Mouse (Mus musculus) ES-E14 (cell line): ENCODE measurements around the gene Stx5a. TPM values are rescaled to one million over a fixed set of nuclear protein-coding genes. Genes with fewer than 3 reads are reported as not detected.
A peak's percentile ranks its signal among the peaks of the same experiment; 100 is the strongest.

Source experiments
- DNase-seq: peaks from one replicate; pipeline ENCODE4 v3.0.0-alpha.2; 2013; ENCODE audit warnings: low read depth, low spot score
- H3K27ac ChIP-seq: 2 replicates; pipeline ENCODE4 v1.5.1; 2012; ENCODE audit warnings: low read depth, mild to moderate bottlenecking, low read length, moderate library complexity, mixed read lengths; ENCODE audit not compliant: poor library complexity, insufficient read depth, severe bottlenecking
- H3K36me3 ChIP-seq: 2 replicates; pipeline ENCODE4 v1.6.1; 2012; ENCODE audit warnings: mild to moderate bottlenecking, low read length, moderate library complexity, mixed read lengths; ENCODE audit not compliant: control insufficient read depth, poor library complexity, insufficient read depth, severe bottlenecking
- H3K4me1 ChIP-seq, 2 experiments: fragments of 150-350 bp in 1 of 2; sonication (generic) in 1 of 2; 2 replicates each; pipeline ENCODE4 v1.6.1; 2012; ENCODE audit warnings: low read length in 2 of 2, mild to moderate bottlenecking in 1 of 2, mixed read lengths in 1 of 2; ENCODE audit not compliant: control insufficient read depth in 2 of 2, insufficient read depth in 2 of 2, poor library complexity in 1 of 2
- H3K4me3 ChIP-seq, 2 experiments: fragments of 150-350 bp in 1 of 2; sonication (generic) in 1 of 2; 2 replicates each; pipeline ENCODE4 v1.5.1; 2012; ENCODE audit warnings: low read length in 2 of 2, low read depth in 1 of 2, mild to moderate bottlenecking in 1 of 2, mixed read lengths in 1 of 2; ENCODE audit not compliant: insufficient read depth in 1 of 2, poor library complexity in 1 of 2, severe bottlenecking in 1 of 2
- H3K9ac ChIP-seq: 2 replicates; pipeline ENCODE4 v1.6.1; 2012; ENCODE audit warnings: low read depth, mild to moderate bottlenecking, low read length, mixed read lengths; ENCODE audit not compliant: poor library complexity, insufficient read depth, severe bottlenecking
- H3K9me3 ChIP-seq: fragments of 150-350 bp; sonication (generic); 2 replicates; pipeline ENCODE4 v1.6.1; 2012; ENCODE audit warnings: low read depth, mild to moderate bottlenecking, low read length; ENCODE audit not compliant: control insufficient read depth, insufficient read depth
- CHD2 ChIP-seq: IDR thresholded peaks from 2 replicates; pipeline ENCODE4 v1.6.1; 2014; ENCODE audit warnings: mild to moderate bottlenecking, low read depth, low read length, inconsistent platforms
- HCFC1 ChIP-seq: IDR thresholded peaks from 2 replicates; pipeline ENCODE4 v1.6.1; 2012; ENCODE audit warnings: low read length, inconsistent platforms, borderline replicate concordance; ENCODE audit not compliant: insufficient read depth
- MAFK ChIP-seq: IDR thresholded peaks from 2 replicates; pipeline ENCODE4 v1.6.1; 2014; ENCODE audit warnings: mild to moderate bottlenecking, low read depth, low read length, inconsistent platforms; ENCODE audit not compliant: insufficient read depth
- ZC3H11A ChIP-seq: IDR thresholded peaks from 2 replicates; pipeline ENCODE4 v1.6.1; 2012; ENCODE audit warnings: low read depth, mild to moderate bottlenecking, inconsistent platforms, low read length, borderline replicate concordance
- ZNF384 ChIP-seq: IDR thresholded peaks from 2 replicates; pipeline ENCODE4 v1.6.1; 2012; ENCODE audit warnings: low read depth, low read length, inconsistent platforms
- in situ Hi-C, 2 experiments: fragments of 600-800 bp; cut with MboI; formaldehyde crosslinking; loops; one replicate each; pipeline ENCODE4 v1.15.1; 2025; ENCODE audit warnings: low sequenced_read_pairs in 2 of 2, inconsistent platforms in 1 of 2; ENCODE audit not compliant: unreplicated experiment in 2 of 2
- total RNA-seq: library from RNA; depleted of rRNA; stranded (reverse); fragments of 300-350 nt; gene quantifications from 2 replicates; pipeline ENCODE4 v1.2.3, GENCODE M21; 2012

Gene Stx5a
- total RNA-seq, 1 experiment = 66.3 TPM

DNA sequence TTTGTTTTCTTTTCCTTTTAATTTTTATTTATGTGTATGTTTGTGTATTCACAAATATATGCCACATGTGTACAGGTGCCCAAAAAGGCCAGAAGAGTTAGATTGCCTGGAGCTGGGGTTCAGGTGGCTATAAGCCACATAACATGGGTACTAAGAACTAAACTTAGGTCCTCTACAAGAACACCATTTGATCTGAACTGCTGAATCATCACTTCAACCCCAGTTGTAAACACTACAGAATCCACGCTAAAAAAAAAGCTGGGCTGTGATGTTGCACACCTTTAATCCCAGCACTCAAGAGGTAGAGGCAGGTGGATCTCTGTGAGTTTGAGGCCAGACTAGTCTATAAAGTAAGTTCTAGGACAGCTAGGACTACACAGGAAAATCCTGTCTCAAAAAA lies 19.8 kb upstream of the Stx5a start:
- Histone ChIP-seq H3K4me3 (peak overlapping the region in 1 of 2 experiments; percentile 89; a peak in 1 of 4 replicates), H3K9ac (no peak overlapping the region; the same call in 1 of the 2 replicates)

GRCm38 (mm10) chr19:8722021-8722420 lies 19.2 kb upstream of the Stx5a start:
- Histone ChIP-seq H3K9ac (peak overlapping the region; percentile 94), H3K4me3 (peak overlapping the region; percentile 83 to 89), H3K4me1 (peaks cover 0 to 4% of the 10 kb centered on the region in 2 experiments; a peak in 1 of 4 replicates), H3K27ac (peak overlapping the region; percentile 93; the same call in 1 of the 2 replicates), H3K9me3 (no peaks in the 10 kb centered on the region), H3K36me3 (peaks cover 29% of the 10 kb centered on the region)
- no peak for DNase-seq
- in situ Hi-C loops = no loop called here
- TF ChIP-seq HCFC1 = no peak
- TF ChIP-seq MAFK = no peak
- TF ChIP-seq ZNF384 = no peak
- TF ChIP-seq CHD2 = no peak
- TF ChIP-seq ZC3H11A = no peak

More for the DNA sequence above, 19.8 kb upstream of the Stx5a start:
- Histone ChIP-seq H3K36me3 (peaks cover 25% of the 10 kb centered on the region), H3K9me3 (no peaks in the 10 kb centered on the region), H3K27ac (peak overlapping the region; percentile 12; the same call in 1 of the 2 replicates), H3K4me1 (peaks cover 0 to 5% of the 10 kb centered on the region in 2 experiments; a peak in 1 of 4 replicates)
- no peak for DNase-seq
- in situ Hi-C loops = no loop called here
- TF ChIP-seq HCFC1 (no peak), ZC3H11A (no peak), MAFK (peak; percentile 51; the same call in 1 of the 2 replicates), ZNF384 (no peak), CHD2 (no peak)

DNA sequence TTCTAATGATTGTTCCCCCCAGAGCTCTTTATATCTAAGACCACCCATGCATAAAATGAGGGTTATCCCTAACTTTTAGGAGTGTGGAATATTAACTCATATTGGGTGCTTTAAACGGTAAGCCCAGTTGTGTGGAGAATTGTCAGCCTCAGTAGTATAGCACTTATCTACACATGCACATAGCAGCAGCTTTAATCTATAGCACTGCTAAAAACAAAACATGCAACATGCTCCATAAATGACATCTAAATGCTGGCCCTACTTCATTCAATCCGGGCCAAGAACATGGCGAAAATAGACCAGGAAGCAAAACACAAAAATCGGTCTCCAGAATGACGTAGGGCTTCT lies 18.7 kb upstream of the Stx5a start:
- Histone ChIP-seq H3K36me3 (peaks cover 29% of the 10 kb centered on the region), H3K27ac (peak overlapping the region; percentile 93), H3K9ac (peak overlapping the region; percentile 94), H3K4me1 (0 out of 4 replicates have a peak, but pooled peaks cover 0 to 3% of the 10 kb centered on the region in 2 experiments), H3K4me3 (peak overlapping the region; percentile 83 to 89), H3K9me3 (no peaks in the 10 kb centered on the region)
- no peak for DNase-seq
- in situ Hi-C loops = no loop called here
- TF ChIP-seq ZC3H11A (no peak), MAFK (no peak), HCFC1 (no peak), CHD2 (no peak), ZNF384 (no peak)

GRCm38 (mm10) chr19:8722907-8723573 lies 18.2 kb upstream of the Stx5a start, which contains the start of gene Slc3a2:
Gene Slc3a2 (minus strand): TSS chr19:8723369.
- Histone ChIP-seq H3K4me1 (0 out of 4 replicates have a peak, but pooled peaks cover 0 to 3% of the 10 kb centered on the region in 2 experiments), H3K9me3 (no peaks in the 10 kb centered on the region), H3K27ac (peak within 1 kb of the TSS; percentile 94), H3K4me3 (peak within 1 kb of the TSS; percentile 83 to 92), H3K36me3 (peaks cover 29% of the 10 kb centered on the region), H3K9ac (peak within 1 kb of the TSS; percentile 99)
- TF ChIP-seq ZNF384 (peak; percentile 63; the same call in 1 of the 2 replicates), MAFK (no peak), CHD2 (peak; percentile 60; the same call in 1 of the 2 replicates), HCFC1 (peak; percentile 78; the same call in 1 of the 2 replicates), ZC3H11A (no peak)
- peak; percentile 96 for DNase-seq
- in situ Hi-C loops = no loop called here
